Mouse (Mus musculus) right cerebral cortex, adult 18-20 months (tissue): Measurements from ENCODE around the gene Olfr113.
"Not testable (repeated sequence)": the region's sequence is repeated elsewhere in the genome, so short reads cannot be mapped to it uniquely, and the experiment has no call there.

ENCODE experiments used
- DNase-seq: peaks from one replicate; pipeline ENCODE4 v3.0.0; 2022; ENCODE audit warnings: mixed read lengths

Olfr113 gene

DNA sequence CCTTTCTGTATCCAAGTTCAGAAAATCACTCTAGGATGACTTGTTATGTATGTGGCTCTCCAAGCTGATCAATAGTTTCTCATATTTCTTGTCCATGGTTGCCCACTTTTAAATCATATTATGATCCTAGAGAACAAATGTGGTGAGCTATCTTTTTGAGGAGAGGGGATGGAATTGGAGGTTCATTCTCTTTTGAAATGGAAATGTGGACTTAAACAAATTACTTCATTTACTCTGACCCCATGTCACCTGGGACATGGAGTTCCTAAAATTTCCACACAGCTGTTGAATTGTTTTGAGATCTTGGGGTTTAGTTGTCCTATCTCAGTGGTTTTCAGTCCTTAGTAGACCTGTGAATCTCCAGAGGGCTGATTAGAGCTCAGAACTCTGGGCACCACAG lies at the start of gene Olfr113:
Gene Olfr113 (minus strand): TSS at position 101 of the 400 bp plus-strand sequence.
- no peak for DNase-seq

DNA sequence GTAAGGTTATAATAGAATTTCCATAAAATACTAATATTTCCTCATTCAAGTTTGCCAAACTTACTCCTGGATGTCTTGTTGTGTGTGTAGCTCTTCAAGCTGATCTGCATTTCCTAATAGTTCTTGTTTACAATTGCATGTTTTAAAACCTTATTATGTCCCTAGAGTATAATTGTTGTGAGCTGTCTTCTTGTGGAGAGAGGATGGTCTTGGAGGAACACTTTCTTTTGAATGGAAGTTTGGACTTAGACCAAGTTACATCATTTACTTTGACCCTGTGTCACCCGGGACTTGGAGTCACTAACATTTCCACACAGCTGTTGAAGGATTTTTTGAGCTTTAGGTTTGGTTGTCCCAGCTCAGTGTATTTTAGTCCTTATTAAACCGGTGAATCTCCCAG lies 49.5 kb upstream of the Olfr113 start, which contains the start of the genes Olfr115 and Olfr116:
Gene Olfr115 (minus strand): TSS at position 101 of the 400 bp plus-strand sequence.
Gene Olfr116 (minus strand): TSS at position 191 of the 400 bp plus-strand sequence.
- DNase-seq = no peak

DNA sequence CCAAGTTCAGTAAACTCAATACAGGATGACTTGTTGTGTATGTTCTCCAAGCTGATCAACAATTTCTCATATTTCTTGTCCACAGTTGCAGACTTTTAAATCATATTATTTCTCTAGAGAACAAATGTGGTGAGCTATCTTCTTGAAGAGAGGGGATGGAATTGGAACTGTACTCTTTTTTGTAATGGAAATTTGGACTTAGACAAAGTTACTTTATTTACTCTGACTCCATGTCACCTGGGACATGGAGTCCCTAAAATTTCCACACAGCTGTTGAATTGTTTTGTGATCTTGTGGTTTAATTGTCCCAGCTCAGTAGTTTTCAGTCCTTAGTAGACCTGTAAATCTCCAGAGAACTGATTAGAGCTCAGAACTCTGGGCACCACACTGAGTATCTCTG lies 15.2 kb upstream of the Olfr113 start, which contains the start of gene Olfr114:
Gene Olfr114 (minus strand): TSS at position 101 of the 400 bp plus-strand sequence.
- DNase-seq = no peak

DNA sequence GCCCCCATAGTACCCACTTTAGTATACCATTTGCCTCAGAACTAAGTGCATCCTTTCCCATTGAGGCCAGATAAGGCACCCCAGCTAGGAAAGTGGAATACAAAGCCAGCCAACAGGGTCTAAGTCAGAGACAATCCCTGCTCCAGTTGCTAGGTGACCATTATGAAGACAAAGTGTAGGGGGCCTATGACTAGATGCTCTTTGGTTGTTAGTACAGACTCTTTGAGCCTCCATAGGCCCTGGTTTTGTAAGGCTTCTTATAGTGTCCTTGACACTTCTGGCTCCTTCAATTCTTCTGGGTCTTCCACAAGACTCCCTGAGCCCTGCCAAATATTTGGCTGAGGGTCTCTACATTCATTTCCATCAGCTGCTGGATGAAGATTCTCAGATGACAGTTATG lies 8.1 kb downstream of the Olfr113 start, which contains the start of gene Olfr112:
Gene Olfr112 (minus strand): TSS at position 101 of the 400 bp plus-strand sequence.
- no peak for DNase-seq

DNA sequence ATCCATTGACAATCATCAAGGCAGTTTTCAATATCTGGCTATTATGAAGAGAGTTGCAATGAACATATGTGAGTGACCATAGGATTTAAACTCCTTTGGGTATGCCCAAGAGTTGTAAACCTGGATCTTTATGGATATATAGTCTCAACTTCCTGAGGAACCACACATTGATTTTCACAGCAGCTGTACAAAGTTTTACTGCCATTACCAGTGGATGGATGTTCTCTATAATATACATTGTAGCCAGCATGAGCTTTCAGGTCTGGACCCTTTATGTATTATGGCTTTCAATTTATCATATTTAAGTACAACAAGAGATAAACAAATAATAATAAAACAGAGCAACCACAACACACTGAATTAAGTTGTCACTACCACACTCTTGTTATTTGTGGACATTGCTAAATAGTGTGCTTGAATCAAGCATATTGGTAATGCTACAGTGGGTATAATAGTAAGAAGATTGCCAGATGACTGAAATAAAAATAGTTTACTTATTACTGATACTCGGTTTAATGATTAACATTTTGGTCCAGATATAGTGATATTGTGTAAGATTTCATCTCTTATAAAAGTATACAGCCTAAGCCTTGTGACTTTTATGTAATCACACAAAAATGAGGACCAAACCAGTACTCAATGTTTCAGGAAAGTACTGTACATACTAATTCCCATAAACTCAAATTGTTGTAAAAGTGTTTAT lies 18.4 kb downstream of the Olfr113 start:
- no peak for DNase-seq

DNA sequence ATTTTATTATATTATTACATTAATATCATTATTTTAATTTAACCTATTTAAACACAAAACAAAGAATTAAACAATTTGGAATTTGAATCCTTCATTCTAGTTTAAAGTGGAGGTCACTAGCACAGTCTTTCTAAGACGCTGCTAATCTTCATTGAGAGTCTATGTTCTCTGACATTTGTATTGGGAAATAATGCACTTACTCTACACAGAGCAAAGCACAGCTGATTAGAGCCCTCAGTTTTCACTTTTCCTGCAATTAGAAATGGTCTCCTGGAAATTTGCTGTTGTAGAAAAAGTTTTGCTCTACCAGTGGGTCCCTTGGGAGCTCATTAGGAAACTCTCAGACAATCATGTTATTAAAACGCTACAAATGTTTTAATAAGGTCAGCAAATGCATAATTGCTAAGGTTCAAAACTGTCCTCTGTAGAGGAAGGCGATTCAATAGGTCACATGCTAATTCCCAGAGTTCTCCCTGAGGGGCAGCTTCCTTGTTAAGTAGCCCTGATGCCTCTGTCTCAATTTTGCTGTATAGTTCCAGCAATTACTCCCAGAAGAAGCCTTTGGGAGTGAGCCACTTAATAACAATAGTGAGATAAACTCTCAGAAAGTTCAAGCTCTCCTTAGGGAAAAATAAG lies 33.5 kb downstream of the Olfr113 start:
- no peak for DNase-seq

DNA sequence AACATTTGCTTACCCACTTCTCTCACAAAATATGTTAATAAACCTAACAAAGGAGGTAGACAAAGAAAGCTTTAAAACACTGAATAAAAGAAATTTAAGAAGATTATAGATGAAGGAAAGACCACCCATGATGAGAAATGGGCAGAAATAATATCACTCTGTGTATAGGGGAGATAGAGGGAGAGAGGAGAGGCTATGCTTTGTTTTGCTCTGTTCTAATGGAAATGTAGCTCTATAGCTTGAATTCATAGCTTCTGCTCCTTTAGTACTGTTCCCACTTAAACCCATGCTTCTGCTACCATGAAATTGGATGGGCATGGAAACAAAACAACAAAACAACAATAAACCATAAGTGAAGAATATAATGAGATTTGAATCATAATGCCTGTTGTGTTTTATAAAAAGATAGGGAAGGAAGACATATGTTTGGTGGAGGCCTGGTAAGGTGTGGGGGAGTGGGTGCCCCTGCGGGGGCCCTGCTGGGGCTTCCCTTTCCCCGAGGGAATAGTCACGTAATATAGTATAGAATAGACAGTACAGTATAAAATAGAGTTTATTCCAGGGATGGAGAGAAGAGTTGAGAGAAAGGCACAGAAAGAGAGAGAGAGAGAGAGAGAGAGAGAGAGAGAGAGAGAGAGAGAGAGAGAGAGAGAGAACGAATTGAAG lies 35.9 kb downstream of the Olfr113 start:
- no peak for DNase-seq

DNA sequence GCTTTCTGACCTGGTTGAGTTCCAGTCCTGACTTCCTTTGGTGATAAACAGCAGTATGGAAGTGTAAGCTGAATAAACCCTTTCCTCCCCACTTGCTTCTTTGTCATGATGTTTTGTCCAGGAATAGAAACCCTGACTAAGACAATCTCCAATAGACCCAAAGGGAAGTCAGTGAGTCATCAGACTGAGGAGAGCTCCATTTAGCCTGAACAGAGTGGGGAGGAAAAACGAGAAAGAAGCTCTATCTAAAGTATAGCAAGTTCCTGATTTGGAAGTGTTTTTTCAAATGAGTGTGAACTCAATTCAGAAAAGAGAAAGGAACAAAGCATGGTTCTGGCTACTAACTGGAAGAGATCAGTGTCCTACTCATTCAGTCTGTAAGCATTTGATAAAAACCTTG lies 39.0 kb downstream of the Olfr113 start:
- peak; percentile 5 for DNase-seq

DNA sequence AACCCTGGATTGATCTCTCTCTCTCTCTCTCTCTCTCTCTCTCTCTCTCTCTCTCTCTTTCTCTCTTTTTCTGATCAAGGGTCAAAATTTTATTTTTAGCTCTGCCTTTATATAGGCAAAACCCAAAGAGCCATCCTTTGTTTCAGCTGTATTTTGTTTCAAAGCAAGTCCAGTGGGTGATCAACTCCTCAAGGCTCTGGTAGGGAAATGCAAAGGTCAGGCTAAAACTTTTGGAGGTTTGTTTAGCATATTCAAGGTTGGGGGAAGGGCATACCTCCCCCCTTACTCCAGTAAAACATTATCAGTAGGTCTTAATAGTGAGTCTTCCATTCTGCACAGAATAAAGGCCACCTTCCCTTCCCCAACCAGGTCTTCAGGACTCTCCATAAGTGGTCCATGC lies 42.3 kb downstream of the Olfr113 start:
- no peak for DNase-seq

DNA sequence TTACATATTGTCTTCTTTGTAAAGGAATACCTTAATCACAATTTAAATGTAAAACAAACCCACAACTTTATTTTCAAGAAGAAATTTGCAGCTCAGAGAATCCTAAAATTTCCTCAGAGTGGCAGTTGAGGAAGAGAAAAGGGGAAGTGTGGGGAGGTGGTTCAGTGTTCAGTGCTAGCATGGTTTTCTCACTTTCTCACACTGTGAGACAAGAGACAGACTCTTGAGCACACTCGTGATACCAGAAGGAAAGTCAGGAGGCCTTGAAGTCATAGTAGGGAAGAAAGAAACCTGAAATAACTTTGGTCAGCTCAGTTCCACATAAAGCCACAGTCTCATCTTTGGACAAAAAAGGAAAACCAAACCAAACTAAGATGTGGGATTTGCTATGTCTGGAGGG lies 52.0 kb downstream of the Olfr113 start:
- not testable (repeated sequence) for DNase-seq

DNA sequence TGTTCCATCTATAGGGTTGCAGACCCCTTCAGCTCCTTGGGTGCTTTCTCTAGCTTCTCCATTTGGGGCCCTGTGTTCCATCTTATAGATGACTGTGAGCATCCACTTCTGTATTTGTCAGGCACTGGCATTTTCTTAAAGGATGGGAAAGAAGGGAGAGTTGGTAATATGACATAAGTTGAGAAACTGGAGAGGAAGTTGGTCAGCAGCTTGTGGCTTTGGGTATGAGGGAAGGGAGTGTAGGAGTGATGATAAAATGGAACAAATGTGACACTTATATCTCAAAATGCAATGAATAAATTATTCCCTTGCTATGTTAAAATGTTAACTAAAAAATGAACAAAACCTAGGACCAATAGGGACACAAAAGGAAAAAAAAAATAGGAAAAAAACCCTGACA lies 52.9 kb downstream of the Olfr113 start:
- DNase-seq = not testable (repeated sequence)
